Comparison of ENCODE assay signal across 8 mouse cellular contexts in genomic region chr7:70368751-70369060, GRCm38 (mm10). TPM values are rescaled to one million over a fixed set of nuclear protein-coding genes. Genes with fewer than 3 reads are reported as not detected.
DNase-seq lines count a peak whose midpoint lies in the region; ATAC-seq lines count a peak whose summit lies in the region.

No protein-coding gene starts in this region.

- intact Hi-C loops in heart, postnatal 10 days (cut with DNase I): loop anchor here (5.0 to 10.0 kb wide), 5 partner anchors 256 to 1499 kb away; no protein-coding TSS in a partner anchor

- WGBS in heart, embryonic 15.5 days: 21% methylated on average over 4 of the region's 4 CpGs
- WGBS in embryonic facial prominence, embryonic 13.5 days: 33% methylated on average over 4 of the region's 4 CpGs
- 13% methylated on average over 4 of the region's 4 CpGs for WGBS in hindbrain, embryonic 15.5 days
- 6% methylated on average over 4 of the region's 4 CpGs for WGBS in midbrain, embryonic 14.5 days

- DNase-seq in heart, postnatal 10 days: no peak
- no peak for DNase-seq in midbrain, embryonic 14.5 days
- DNase-seq in gastrocnemius, postnatal 25 days: no peak
- DNase-seq in adrenal gland, postnatal 25 days: no peak
- DNase-seq in thymus, adult 18-20 months: no peak

- no peak for ATAC-seq in heart, embryonic 15.5 days (replicated peaks; ENCODE audit: insufficient number of reproducible peaks, insufficient read depth, low FRiP score, low read depth)
- ATAC-seq in embryonic facial prominence, embryonic 13.5 days (ENCODE audit: insufficient number of reproducible peaks, insufficient read depth, low FRiP score, low TSS enrichment, low read depth): no peak
- ATAC-seq in hindbrain, embryonic 15.5 days (ENCODE audit: low FRiP score, low read depth): no peak
- ATAC-seq in midbrain, embryonic 14.5 days (ENCODE audit: low FRiP score, low TSS enrichment): no peak; the same call in 1 of the 2 replicates

- H3K36me3 ChIP-seq in heart, embryonic 15.5 days: no peaks in the 10 kb centered on the region
- no peaks in the 10 kb centered on the region for H3K36me3 ChIP-seq in embryonic facial prominence, embryonic 13.5 days
- H3K36me3 ChIP-seq in hindbrain, embryonic 15.5 days: no peaks in the 10 kb centered on the region
- H3K36me3 ChIP-seq in midbrain, embryonic 14.5 days (ENCODE audit: control insufficient read depth, insufficient read depth, low read length): no peaks in the 10 kb centered on the region

- H3K9me3 ChIP-seq in heart, embryonic 15.5 days (replicated peaks): no peaks in the 10 kb centered on the region
- no peaks in the 10 kb centered on the region for H3K9me3 ChIP-seq in embryonic facial prominence, embryonic 13.5 days
- no peaks in the 10 kb centered on the region for H3K9me3 ChIP-seq in hindbrain, embryonic 15.5 days
- H3K9me3 ChIP-seq in midbrain, embryonic 14.5 days (ENCODE audit: control insufficient read depth, low read length): no peaks in the 10 kb centered on the region

- peak overlapping the region; percentile 64 for H3K4me2 ChIP-seq in heart, embryonic 15.5 days
- H3K4me2 ChIP-seq in embryonic facial prominence, embryonic 13.5 days: peak overlapping the region; percentile 60
- H3K4me2 ChIP-seq in hindbrain, embryonic 15.5 days: peak overlapping the region; percentile 82
- peak overlapping the region; percentile 78 for H3K4me2 ChIP-seq in midbrain, embryonic 14.5 days (ENCODE audit: low read length)

- H3K4me1 ChIP-seq in heart, embryonic 15.5 days (replicated peaks): peaks cover 16% of the 10 kb centered on the region
- peaks cover 17% of the 10 kb centered on the region for H3K4me1 ChIP-seq in embryonic facial prominence, embryonic 13.5 days
- H3K4me1 ChIP-seq in hindbrain, embryonic 15.5 days (replicated peaks): peaks cover 21% of the 10 kb centered on the region
- H3K4me1 ChIP-seq in midbrain, embryonic 14.5 days (ENCODE audit: control insufficient read depth, insufficient read depth, low read length): no peaks in the 10 kb centered on the region

- H3K9ac ChIP-seq in heart, embryonic 15.5 days: no peak overlapping the region
- H3K9ac ChIP-seq in embryonic facial prominence, embryonic 13.5 days: no peak overlapping the region
- no peak overlapping the region for H3K9ac ChIP-seq in hindbrain, embryonic 15.5 days
- H3K9ac ChIP-seq in midbrain, embryonic 14.5 days (replicated peaks; ENCODE audit: low read length): peak overlapping the region; percentile 52; the same call in 1 of the 2 replicates

- peak overlapping the region; percentile 46; the same call in 1 of the 2 replicates for H3K4me3 ChIP-seq in heart, embryonic 15.5 days
- H3K4me3 ChIP-seq in embryonic facial prominence, embryonic 13.5 days: peak overlapping the region; percentile 36
- peak overlapping the region; percentile 34 for H3K4me3 ChIP-seq in hindbrain, embryonic 15.5 days
- H3K4me3 ChIP-seq in midbrain, embryonic 14.5 days (replicated peaks; ENCODE audit: low read depth, low read length): peak overlapping the region; percentile 32

- 0 out of 2 replicates have a peak overlapping the region, but pooled peaks have one; percentile 6 for H3K27ac ChIP-seq in heart, embryonic 15.5 days
- H3K27ac ChIP-seq in embryonic facial prominence, embryonic 13.5 days: no peak overlapping the region
- peak overlapping the region; percentile 74 for H3K27ac ChIP-seq in hindbrain, embryonic 15.5 days (replicated peaks)
- peak overlapping the region; percentile 79 for H3K27ac ChIP-seq in midbrain, embryonic 14.5 days (replicated peaks; ENCODE audit: low read depth, low read length)

- peaks cover 76% of the 10 kb centered on the region for H3K27me3 ChIP-seq in heart, embryonic 15.5 days
- H3K27me3 ChIP-seq in embryonic facial prominence, embryonic 13.5 days: peaks cover 81% of the 10 kb centered on the region
- peaks cover 43% of the 10 kb centered on the region for H3K27me3 ChIP-seq in hindbrain, embryonic 15.5 days
- H3K27me3 ChIP-seq in midbrain, embryonic 14.5 days (ENCODE audit: control insufficient read depth, insufficient read depth, low read length): peaks cover 72% of the 10 kb centered on the region

RNA-seq across cellular contexts. Expression of gene Nr2f2, which starts 2.2 kb away (rescaled TPM):
- polyA plus RNA-seq in heart, embryonic 15.5 days (2015; fragmentation: Nextera tagmentation; extraction: Ambion mirVana): 25.1 and 27.6 TPM in 2 replicates
- 10 to 100 TPM; 25.2 to 30.0 TPM for total RNA-seq in heart, postnatal 10 days (2021)
- polyA plus RNA-seq in embryonic facial prominence, embryonic 13.5 days (2015; fragmentation: Nextera tagmentation; extraction: Ambion mirVana): 36.0 and 42.9 TPM in 2 replicates
- 87.2 and 90.1 TPM in 2 replicates for polyA plus RNA-seq in hindbrain, embryonic 15.5 days (2015; fragmentation: Nextera tagmentation; extraction: Ambion mirVana)
- polyA plus RNA-seq in midbrain, embryonic 14.5 days (2014; fragmentation: Nextera tagmentation; extraction: Ambion mirVana): 113 and 120 TPM in 2 replicates
- 10 to 100 TPM; 15.1 to 21.7 TPM for total RNA-seq in gastrocnemius, postnatal 25 days (2021)
- 101 and 117 TPM in 2 replicates for total RNA-seq in adrenal gland, postnatal 25 days (2021)
